Mouse (Mus musculus): ENCODE measurements at regions not wholly inside any gene's neighbourhood (a gene's known extent, or its start where the extent isn't known, plus 50 kb on each side); places are given as distances from the start of the nearest gene placed in this dataset.

GRCm38 (mm10) chr17:22795213-22795612 lies 71.7 kb downstream of the Zfp945 start:
- ATAC-seq (ENCODE audit: low FRiP score): no peak
- Histone ChIP-seq H3K36me3 (peaks cover 22% of the 10 kb centered on the region), H3K9ac (no peak overlapping the region), H3K4me1 (no peaks in the 10 kb centered on the region), H3K4me3 (no peak overlapping the region), H3K9me3 (replicated peaks) (peaks cover 46% of the 10 kb centered on the region), H3K27me3 (no peaks in the 10 kb centered on the region), H3K4me2 (replicated peaks) (no peak overlapping the region), H3K27ac (no peak overlapping the region)
- 82% methylated on average over 5 of the region's 5 CpGs for WGBS

GRCm38 (mm10) chr17:22784481-22784880 lies 82.5 kb downstream of the Zfp945 start:
- Histone ChIP-seq H3K4me2 (replicated peaks) (no peak overlapping the region), H3K27me3 (no peaks in the 10 kb centered on the region), H3K4me1 (no peaks in the 10 kb centered on the region), H3K9ac (no peak overlapping the region), H3K27ac (no peak overlapping the region), H3K9me3 (replicated peaks) (peaks cover 37% of the 10 kb centered on the region), H3K4me3 (no peak overlapping the region), H3K36me3 (peaks cover 31% of the 10 kb centered on the region)
- ATAC-seq (ENCODE audit: low FRiP score): no peak
- WGBS: 98% methylated on average over 2 of the region's 2 CpGs

- Histone ChIP-seq H3K4me1 (no peaks in the 10 kb centered on the region), H3K9me3 (replicated peaks) (no peaks in the 10 kb centered on the region), H3K4me3 (no peak overlapping the region), H3K36me3 (no peaks in the 10 kb centered on the region), H3K4me2 (replicated peaks) (no peak overlapping the region), H3K9ac (no peak overlapping the region), H3K27me3 (no peaks in the 10 kb centered on the region), H3K27ac (no peak overlapping the region)
- WGBS: 58% methylated on average over 7 of the region's 7 CpGs
- ATAC-seq (ENCODE audit: low FRiP score): no peak
Measured at GRCm38 (mm10) chr17:22745736-22746135, 121.2 kb downstream of the Zfp945 start.

- peak overlapping the region; percentile 57 for H3K4me2 ChIP-seq (replicated peaks)
- H3K4me3 ChIP-seq: peak overlapping the region; percentile 57
- under 1% methylated on average over 25 of the region's 25 CpGs for WGBS
- peaks cover 13% of the 10 kb centered on the region for H3K9me3 ChIP-seq (replicated peaks)
- peaks cover 8% of the 10 kb centered on the region for H3K4me1 ChIP-seq
- H3K27me3 ChIP-seq: no peaks in the 10 kb centered on the region
- ATAC-seq (ENCODE audit: low FRiP score): peak; percentile 94
- H3K36me3 ChIP-seq: peaks cover 17% of the 10 kb centered on the region
- peak overlapping the region; percentile 83 for H3K27ac ChIP-seq
- peak overlapping the region; percentile 64 for H3K9ac ChIP-seq
Measured at GRCm38 (mm10) chr17:22739581-22740178, 127.3 kb downstream of the Zfp945 start.

- 13% methylated on average over 12 of the region's 12 CpGs for WGBS
- ATAC-seq (ENCODE audit: low FRiP score): peak; percentile 27; the same call in 1 of the 2 replicates
Measured at GRCm38 (mm10) chr17:22739173-22739572, 127.8 kb downstream of the Zfp945 start.

GRCm38 (mm10) chr17:22736360-22736759 lies 130.6 kb downstream of the Zfp945 start:
- WGBS: 95% methylated on average over 4 of the region's 4 CpGs
- no peak for ATAC-seq (ENCODE audit: low FRiP score)
- Histone ChIP-seq H3K9me3 (replicated peaks) (peaks cover 37% of the 10 kb centered on the region), H3K4me2 (replicated peaks) (no peak overlapping the region), H3K4me3 (no peak overlapping the region), H3K9ac (no peak overlapping the region), H3K27me3 (no peaks in the 10 kb centered on the region), H3K27ac (no peak overlapping the region), H3K36me3 (peaks cover 21% of the 10 kb centered on the region), H3K4me1 (peaks cover 8% of the 10 kb centered on the region)

More at GRCm38 (mm10) chr17:22739173-22739572, 127.8 kb downstream of the Zfp945 start:
- peaks cover 8% of the 10 kb centered on the region for H3K4me1 ChIP-seq
- peak overlapping the region; percentile 83 for H3K27ac ChIP-seq
- peak overlapping the region; percentile 57 for H3K4me2 ChIP-seq (replicated peaks)
- H3K9ac ChIP-seq: peak overlapping the region; percentile 64
- peaks cover 17% of the 10 kb centered on the region for H3K9me3 ChIP-seq (replicated peaks)
- peaks cover 19% of the 10 kb centered on the region for H3K36me3 ChIP-seq
- no peaks in the 10 kb centered on the region for H3K27me3 ChIP-seq
- peak overlapping the region; percentile 57 for H3K4me3 ChIP-seq
